Mouse (Mus musculus) heart, postnatal 0 days (tissue): ENCODE results near the gene Gm21118.
"Not testable (repeated sequence)": the region's sequence is repeated elsewhere in the genome, so short reads cannot be mapped to it uniquely, and the experiment has no call there.

Experiments
- CTCF ChIP-seq: IDR thresholded peaks from 2 replicates; pipeline ENCODE4 v1.5.1; 2016; ENCODE audit warnings: antibody characterized with exemption, control low read depth, low read depth
- EP300 ChIP-seq: IDR thresholded peaks from 2 replicates; pipeline ENCODE4 v1.6.1; 2016; ENCODE audit warnings: antibody characterized with exemption, low read depth

- not testable (repeated sequence) for TF ChIP-seq CTCF, EP300
Measured at GRCm38 (mm10) chrY:70303187-70303586, 29.7 kb upstream of the Gm21118 start, which contains the start of the genes Gm29423 and Gm29644.
